Mouse (Mus musculus) liver, adult (tissue): ENCODE data around the gene Higd1b.

ENCODE experiments used
- GATA4 ChIP-seq: IDR thresholded peaks from 2 replicates; pipeline ENCODE4 v1.6.1; 2014; ENCODE audit warnings: mild to moderate bottlenecking, low read length; ENCODE audit not compliant: insufficient replicate concordance

The Higd1b gene

GRCm38 (mm10) chr11:102880585-102881313 lies 45.1 kb downstream of the Higd1b start, which contains the start of the genes Eftud2 and Ccdc103:
Gene Eftud2, minus strand, starts transcription at chr11:102880985.
Gene Ccdc103, plus strand, starts transcription at chr11:102881204.
- TF ChIP-seq GATA4, result peak; percentile 85; the same call in 1 of the 2 replicates

DNA sequence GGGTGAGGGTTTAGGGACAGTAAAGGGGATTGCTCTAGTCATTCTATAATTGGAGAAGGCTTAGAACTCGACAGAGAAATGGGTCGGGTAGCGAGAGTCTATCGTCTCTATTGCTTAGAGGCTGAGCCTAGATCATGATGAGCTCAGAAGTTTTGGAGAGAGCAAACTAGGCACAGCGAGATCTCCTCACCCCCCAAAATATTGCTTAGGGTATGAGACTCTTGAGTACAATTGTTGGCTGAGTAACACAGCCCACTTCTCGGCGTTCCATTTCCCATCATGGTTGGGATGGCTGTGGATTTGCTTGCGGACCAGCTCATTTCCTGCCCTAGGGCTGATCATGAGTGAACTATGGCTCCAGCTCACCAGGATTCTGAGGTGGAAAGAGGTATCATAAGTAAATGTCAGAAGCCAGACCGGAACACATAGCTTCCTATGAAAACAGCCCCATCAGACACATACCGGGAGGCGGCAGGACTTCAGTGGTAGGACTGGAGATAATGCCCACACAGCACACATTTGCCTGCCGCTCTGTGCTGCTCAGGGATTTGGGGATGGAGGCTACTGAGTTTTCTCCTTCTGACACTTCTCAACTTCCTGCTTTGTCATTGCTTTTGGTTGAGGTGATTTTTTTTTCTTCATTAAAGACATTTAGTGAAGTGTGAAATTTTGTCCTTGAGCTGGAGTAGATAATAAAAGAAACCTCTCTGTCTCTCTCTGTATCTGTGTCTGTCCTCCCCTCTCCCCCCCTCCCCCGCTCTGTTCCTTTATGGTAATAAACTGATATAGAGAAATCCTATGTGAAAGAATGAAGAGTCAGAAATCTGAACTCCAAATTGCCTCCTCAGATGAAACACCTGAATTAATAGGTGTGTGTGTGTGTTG lies 45.9 kb downstream of the Higd1b start:
- no peak for TF ChIP-seq GATA4

- TF ChIP-seq GATA4, result no peak
These were observed 49.1 kb downstream of the Higd1b start, which contains the start of gene Fam187a for GRCm38 (mm10) chr11:102884616-102885219. Gene Fam187a, plus strand, starts transcription at chr11:102885169.

- no peak for TF ChIP-seq GATA4
These were observed 51.8 kb downstream of the Higd1b start for GRCm38 (mm10) chr11:102887433-102887832.
